Mouse (Mus musculus) MEL (cell line): ENCODE data around the gene Tmem121. TPM values are rescaled to one million over a fixed set of nuclear protein-coding genes. Genes with fewer than 3 reads are reported as not detected.

Source experiments
- DNase-seq: peaks from one replicate; pipeline ENCODE4 v3.0.0; 2011; ENCODE audit warnings: low read depth, low spot score
- H3K27ac ChIP-seq: 2 replicates; pipeline ENCODE4 v1.5.1; 2012; ENCODE audit warnings: low read depth, mild to moderate bottlenecking, control low read depth, low read length, moderate library complexity; ENCODE audit not compliant: control insufficient read depth
- H3K27me3 ChIP-seq, 2 experiments: fragments of 150-350 bp in 1 of 2; sonication (generic) in 1 of 2; 2 replicates each; pipeline ENCODE4 v1.6.1; 2012; ENCODE audit warnings: low read length in 2 of 2, mild to moderate bottlenecking in 2 of 2, improper control_type of control experiment in 1 of 2, moderate library complexity in 1 of 2; ENCODE audit not compliant: insufficient read depth in 2 of 2, control insufficient read depth in 1 of 2
- H3K36me3 ChIP-seq, 2 experiments: 2 replicates each; pipeline ENCODE4 v1.6.1; 2012 to 2014; ENCODE audit warnings: low read length in 2 of 2, improper control_type of control experiment in 1 of 2, inconsistent platforms in 1 of 2, mild to moderate bottlenecking in 1 of 2; ENCODE audit not compliant: insufficient read depth in 2 of 2, control insufficient read depth in 1 of 2
- H3K4me1 ChIP-seq, 2 experiments: fragments of 150-350 bp in 1 of 2; sonication (generic) in 1 of 2; 2 replicates each; pipeline ENCODE4 v1.6.1; 2012; ENCODE audit warnings: low read length in 2 of 2, improper control_type of control experiment in 1 of 2, mild to moderate bottlenecking in 1 of 2; ENCODE audit not compliant: insufficient read depth in 2 of 2, control insufficient read depth in 1 of 2
- H3K4me3 ChIP-seq, 2 experiments: fragments of 150-350 bp in 1 of 2; sonication (generic) in 1 of 2; 2 replicates each; pipeline ENCODE4 v1.5.1; 2012; ENCODE audit warnings: low read depth in 2 of 2, low read length in 2 of 2, mild to moderate bottlenecking in 2 of 2, moderate library complexity in 2 of 2, control low read depth in 1 of 2, improper control_type of control experiment in 1 of 2; ENCODE audit not compliant: control insufficient read depth in 1 of 2, insufficient read depth in 1 of 2
- H3K79me2 ChIP-seq: 2 replicates; pipeline ENCODE4 v1.6.1; 2012; ENCODE audit warnings: mild to moderate bottlenecking, low read length, moderate library complexity; ENCODE audit not compliant: control insufficient read depth, poor library complexity, insufficient read depth
- H3K9ac ChIP-seq: 2 replicates; pipeline ENCODE4 v1.6.1; 2012; ENCODE audit warnings: low read depth, mild to moderate bottlenecking, control low read depth, low read length, moderate library complexity; ENCODE audit not compliant: control insufficient read depth, poor library complexity, severe bottlenecking
- H3K9me3 ChIP-seq: fragments of 150-350 bp; sonication (generic); replicated peaks from 2 replicates; pipeline ENCODE4 v1.6.1; 2012; ENCODE audit warnings: mild to moderate bottlenecking, low read length, improper control_type of control experiment, moderate library complexity; ENCODE audit not compliant: insufficient read depth
- CHD2 ChIP-seq: IDR thresholded peaks from 2 replicates; pipeline ENCODE4 v1.6.1; 2011; ENCODE audit warnings: low read length, improper control_type of control experiment
- CTCF ChIP-seq, 3 experiments: IDR thresholded peaks in 2 of 3; conservative IDR thresholded peaks in 1 of 3; 2 replicates each; pipeline ENCODE4 v1.5.1; 2011 to 2012; ENCODE audit warnings: low read length in 3 of 3, low read depth in 2 of 3, mild to moderate bottlenecking in 2 of 3, improper control_type of control experiment in 1 of 3, inconsistent platforms in 1 of 3, mixed read lengths in 1 of 3, moderate library complexity in 1 of 3; ENCODE audit not compliant: control insufficient read depth in 1 of 3, insufficient read depth in 1 of 3, poor library complexity in 1 of 3, severe bottlenecking in 1 of 3
- E2F4 ChIP-seq: IDR thresholded peaks from 2 replicates; pipeline ENCODE4 v1.6.1; 2011; ENCODE audit warnings: low read depth, low read length, improper control_type of control experiment, borderline replicate concordance
- EP300 ChIP-seq, 2 experiments: IDR thresholded peaks; 2 replicates each; pipeline ENCODE4 v1.6.1; 2011; ENCODE audit warnings: improper control_type of control experiment in 2 of 2, low read length in 2 of 2, low read depth in 1 of 2, mild to moderate bottlenecking in 1 of 2
- ETS1 ChIP-seq: IDR thresholded peaks from 2 replicates; pipeline ENCODE4 v1.6.1; 2012; ENCODE audit warnings: low read depth, mild to moderate bottlenecking, inconsistent platforms, low read length, improper control_type of control experiment, moderate library complexity
- GABPA ChIP-seq: IDR thresholded peaks from 2 replicates; pipeline ENCODE4 v1.6.1; 2012; ENCODE audit warnings: low read depth, mild to moderate bottlenecking, inconsistent platforms, low read length, improper control_type of control experiment, moderate library complexity
- GATA1 ChIP-seq: IDR thresholded peaks from 2 replicates; pipeline ENCODE4 v1.6.1; 2011; ENCODE audit warnings: low read depth, low read length, improper control_type of control experiment
- HCFC1 ChIP-seq: IDR thresholded peaks from 2 replicates; pipeline ENCODE4 v1.6.1; 2012; ENCODE audit warnings: low read depth, mild to moderate bottlenecking, inconsistent platforms, low read length, improper control_type of control experiment, moderate library complexity
- JUND ChIP-seq: IDR thresholded peaks from 2 replicates; pipeline ENCODE4 v1.6.1; 2011; ENCODE audit warnings: low read depth, mild to moderate bottlenecking, improper control_type of control experiment, low read length
- KAT2A ChIP-seq: conservative IDR thresholded peaks from 2 replicates; pipeline ENCODE4 v1.6.1; 2012; ENCODE audit warnings: low read depth, low read length, improper control_type of control experiment, inconsistent platforms
- MAFK ChIP-seq: IDR thresholded peaks from 2 replicates; pipeline ENCODE4 v1.6.1; 2011; ENCODE audit warnings: low read depth, mild to moderate bottlenecking, low read length, improper control_type of control experiment, borderline replicate concordance
- MAZ ChIP-seq: IDR thresholded peaks from 2 replicates; pipeline ENCODE4 v1.6.1; 2012; ENCODE audit warnings: low read depth, mild to moderate bottlenecking, inconsistent platforms, low read length, improper control_type of control experiment
- MEF2A ChIP-seq: IDR thresholded peaks from 2 replicates; pipeline ENCODE4 v1.6.1; 2014; ENCODE audit warnings: low read depth, mild to moderate bottlenecking, inconsistent platforms, low read length, improper control_type of control experiment; ENCODE audit not compliant: poor library complexity, insufficient replicate concordance, severe bottlenecking; ENCODE audit errors: extremely low read depth
- MXI1 ChIP-seq: IDR thresholded peaks from 2 replicates; pipeline ENCODE4 v1.6.1; 2011; ENCODE audit warnings: mild to moderate bottlenecking, low read depth, low read length, improper control_type of control experiment
- NRF1 ChIP-seq: IDR thresholded peaks from 2 replicates; pipeline ENCODE4 v1.6.1; 2014; ENCODE audit warnings: low read depth, mild to moderate bottlenecking, inconsistent platforms, low read length, improper control_type of control experiment, moderate library complexity; ENCODE audit not compliant: poor library complexity, insufficient read depth, severe bottlenecking
- POLR2AphosphoS5 ChIP-seq: IDR thresholded peaks from 2 replicates; pipeline ENCODE4 v1.6.1; 2012; ENCODE audit warnings: low read depth, borderline replicate concordance, mild to moderate bottlenecking, inconsistent platforms, low read length, moderate library complexity, mixed read lengths
- RCOR1 ChIP-seq: IDR thresholded peaks from 2 replicates; pipeline ENCODE4 v1.6.1; 2012; ENCODE audit warnings: low read depth, mild to moderate bottlenecking, inconsistent platforms, low read length, improper control_type of control experiment
- SMC3 ChIP-seq: IDR thresholded peaks from 2 replicates; pipeline ENCODE4 v1.6.1; 2011; ENCODE audit warnings: low read depth, low read length, improper control_type of control experiment
- TBP ChIP-seq: IDR thresholded peaks from 2 replicates; pipeline ENCODE4 v1.8.0; 2011; ENCODE audit warnings: low read depth, low read length, improper control_type of control experiment
- TCF12 ChIP-seq: IDR thresholded peaks from 2 replicates; pipeline ENCODE4 v1.6.1; 2014; ENCODE audit warnings: low read depth, mild to moderate bottlenecking, inconsistent platforms, low read length, improper control_type of control experiment, moderate library complexity
- USF1 ChIP-seq: IDR thresholded peaks from 2 replicates; pipeline ENCODE4 v1.6.1; 2014; ENCODE audit warnings: low read depth, mild to moderate bottlenecking, inconsistent platforms, low read length, improper control_type of control experiment, moderate library complexity
- USF2 ChIP-seq, 2 experiments: IDR thresholded peaks; 2 replicates each; pipeline ENCODE4 v1.6.1; 2011 to 2012; ENCODE audit warnings: improper control_type of control experiment in 2 of 2, low read length in 2 of 2, borderline replicate concordance in 1 of 2, inconsistent platforms in 1 of 2, low read depth in 1 of 2, mild to moderate bottlenecking in 1 of 2; ENCODE audit not compliant: insufficient read depth in 1 of 2
- ZMIZ1 ChIP-seq: IDR thresholded peaks from 2 replicates; pipeline ENCODE4 v1.6.1; 2012; ENCODE audit warnings: low read depth, mild to moderate bottlenecking, inconsistent platforms, low read length, improper control_type of control experiment, moderate library complexity
- ZNF384 ChIP-seq: IDR thresholded peaks from 2 replicates; pipeline ENCODE4 v1.6.1; 2012; ENCODE audit warnings: low read depth, mild to moderate bottlenecking, inconsistent platforms, low read length, improper control_type of control experiment
- polyA plus RNA-seq, 2 experiments: library from polyadenylated mRNA; stranded (reverse) in 1 of 2; unstranded in 1 of 2; fragments of >175 nt in 1 of 2; fragments of >200 nt in 1 of 2; gene quantifications; 2 replicates each; pipeline versions ENCODE4 v1.2.1 to v1.2.4; 2012; ENCODE audit warnings: low replicate concordance in 2 of 2, low read depth in 1 of 2; ENCODE audit not compliant: insufficient read length in 2 of 2, insufficient read depth in 1 of 2, missing spikeins in 1 of 2
- total RNA-seq: library from RNA; depleted of rRNA; stranded (reverse); fragments of 300-350 nt; gene quantifications from 2 replicates; pipeline ENCODE4 v1.2.3, GENCODE M21; 2012

Gene Tmem121
- total and polyA plus RNA-seq, 3 experiments, result 17.0 to 35.2 TPM; not detected in 1

DNA sequence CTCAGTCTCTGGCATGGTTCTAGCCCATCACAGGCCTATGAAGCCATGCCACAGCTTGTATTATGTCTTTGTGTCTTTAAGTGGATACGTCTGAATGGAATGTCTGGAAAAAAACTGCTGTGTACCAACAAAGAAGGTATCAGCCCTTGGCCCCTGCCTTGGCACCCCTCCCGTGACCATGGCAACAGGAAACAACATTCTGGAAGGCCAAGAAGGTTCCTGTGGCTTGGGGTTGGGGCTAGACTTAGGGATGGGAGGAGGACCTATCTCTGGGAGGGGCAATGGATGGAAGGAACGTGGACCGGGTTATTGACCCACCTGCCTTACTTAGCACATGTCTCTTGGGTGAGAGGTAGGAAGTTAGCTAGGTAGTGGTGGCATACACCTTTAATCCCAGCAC, 36.4 kb upstream of the Tmem121 start:
- TF ChIP-seq TBP (no peak), TCF12 (no peak), ZMIZ1 (no peak), USF1 (no peak), MAZ (no peak), E2F4 (no peak), CTCF (IDR thresholded peaks at IDR 0.05 in 2 of 3, conservative IDR thresholded peaks at IDR 0.05 in 1 of 3; ENCODE audit: control insufficient read depth in 1 of 3, insufficient read depth in 1 of 3, low read depth in 2 of 3, low read length in 3 of 3, poor library complexity in 1 of 3, severe bottlenecking in 1 of 3) (no peak)
- no peak overlapping the region for H3K9ac ChIP-seq
- no peaks in the 10 kb centered on the region for H3K9me3 ChIP-seq
- no peak for DNase-seq
- H3K79me2 ChIP-seq, result no peaks in the 10 kb centered on the region; the same call in 1 of the 2 replicates
- H3K4me1 ChIP-seq, result peaks cover 13 to 37% of the 10 kb centered on the region in 2 experiments
- no peak overlapping the region for H3K4me3 ChIP-seq
- H3K36me3 ChIP-seq, result peaks cover 0 to 13% of the 10 kb centered on the region in 2 experiments; a peak in 2 of 4 replicates
- no peak overlapping the region for H3K27ac ChIP-seq
- H3K27me3 ChIP-seq, result no peaks in the 10 kb centered on the region

DNA sequence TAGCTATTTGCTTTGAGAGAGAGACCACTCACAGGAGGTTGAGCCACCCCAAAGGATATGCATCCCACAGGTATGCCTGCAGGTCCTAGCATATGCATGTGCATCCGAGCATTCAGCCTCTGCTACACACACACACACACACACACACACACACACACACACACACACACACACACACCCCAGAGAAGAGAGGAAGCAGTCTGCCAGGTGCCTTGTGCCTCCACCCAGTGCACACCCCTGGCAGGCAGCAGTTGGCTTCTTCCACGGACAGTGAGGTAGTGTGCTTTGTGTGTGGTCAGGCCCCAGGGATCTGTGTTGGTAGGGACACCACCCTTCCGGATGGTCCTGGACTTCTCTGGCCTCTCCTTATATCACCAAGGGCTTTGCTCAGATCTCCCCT, 35.8 kb upstream of the Tmem121 start:
- Histone ChIP-seq H3K27ac (no peak overlapping the region), H3K36me3 (peaks cover 0 to 18% of the 10 kb centered on the region in 2 experiments; a peak in 2 of 4 replicates), H3K79me2 (no peaks in the 10 kb centered on the region; the same call in 1 of the 2 replicates), H3K9me3 (no peaks in the 10 kb centered on the region), H3K9ac (no peak overlapping the region), H3K27me3 (no peaks in the 10 kb centered on the region), H3K4me3 (no peak overlapping the region), H3K4me1 (peaks cover 16 to 43% of the 10 kb centered on the region in 2 experiments)
- DNase-seq, result no peak
- TF ChIP-seq POLR2AphosphoS5 (no peak), JUND (no peak), TBP (no peak)
- TF ChIP-seq, all 39 proteins: peak for 0

DNA sequence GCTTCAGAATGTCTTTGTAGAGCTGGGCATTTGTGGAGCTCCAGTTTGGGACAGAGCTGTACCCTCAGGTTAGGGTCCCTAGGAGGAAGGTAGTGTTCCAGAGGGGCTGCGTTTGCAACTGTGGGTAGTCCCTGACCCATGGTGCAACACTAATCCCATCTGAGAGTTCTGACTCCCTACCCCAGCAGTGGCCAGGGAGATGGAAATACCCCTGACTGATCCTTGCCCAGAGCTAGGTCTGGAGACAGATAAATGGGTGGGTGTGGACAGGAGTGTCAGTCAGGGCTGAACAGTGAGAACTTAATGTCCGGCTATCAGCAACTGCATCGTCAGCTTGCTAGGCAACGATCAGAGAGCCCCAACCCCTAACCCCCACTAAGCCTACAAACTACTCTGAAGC, 35.1 kb upstream of the Tmem121 start:
- no peak for TF ChIP-seq CTCF (IDR thresholded peaks at IDR 0.05 in 2 of 3, conservative IDR thresholded peaks at IDR 0.05 in 1 of 3; ENCODE audit: control insufficient read depth in 1 of 3, insufficient read depth in 1 of 3, low read depth in 2 of 3, low read length in 3 of 3, poor library complexity in 1 of 3, severe bottlenecking in 1 of 3)
- TF ChIP-seq EP300 (IDR thresholded peaks at IDR 0.05; ENCODE audit: low read depth in 1 of 2, low read length in 2 of 2), result no peak
- TF ChIP-seq MXI1, result no peak
- no peak for TF ChIP-seq CHD2
- TF ChIP-seq GATA1, result no peak
- TF ChIP-seq ETS1, result no peak
- no peak for TF ChIP-seq TCF12
- TF ChIP-seq SMC3, result no peak
- no peak for TF ChIP-seq KAT2A
- TF ChIP-seq USF1, result no peak
- no peak for TF ChIP-seq ZNF384
- no peak for TF ChIP-seq MAFK
- no peak for TF ChIP-seq HCFC1
- TF ChIP-seq ZMIZ1, result no peak
- TF ChIP-seq GABPA, result no peak
- no peak for TF ChIP-seq MEF2A
- no peak for TF ChIP-seq POLR2AphosphoS5
- TF ChIP-seq RCOR1, result no peak
- TF ChIP-seq NRF1, result no peak
- TF ChIP-seq USF2 (IDR thresholded peaks at IDR 0.05; ENCODE audit: borderline replicate concordance in 1 of 2, insufficient read depth in 1 of 2, low read depth in 1 of 2, low read length in 2 of 2), result no peak
- no peak overlapping the region for H3K9ac ChIP-seq
- no peak for DNase-seq
- peaks cover 0 to 18% of the 10 kb centered on the region in 2 experiments; a peak in 2 of 4 replicates for H3K36me3 ChIP-seq
- no peak overlapping the region for H3K4me3 ChIP-seq
- H3K4me1 ChIP-seq, result peaks cover 16 to 43% of the 10 kb centered on the region in 2 experiments
- H3K27ac ChIP-seq, result no peak overlapping the region
- H3K9me3 ChIP-seq, result no peaks in the 10 kb centered on the region
- no peaks in the 10 kb centered on the region; the same call in 1 of the 2 replicates for H3K79me2 ChIP-seq
- H3K27me3 ChIP-seq, result no peaks in the 10 kb centered on the region
